Mouse (Mus musculus) heart, adult 2 months (tissue): ENCODE measurements around the gene Sp7. TPM values are rescaled to one million over a fixed set of nuclear protein-coding genes. Genes with fewer than 3 reads are reported as not detected.

ENCODE experiments used
- DNase-seq, 2 experiments: peaks; one replicate each; pipeline ENCODE4 v3.0.0; 2021
- H3K27ac ChIP-seq: fragments of 200-600 bp; 2 replicates; pipeline ENCODE4 v1.8.1; 2022
- H3K27me3 ChIP-seq: fragments of 200-500 bp; 2 replicates; pipeline ENCODE4 v1.6.1; 2012; ENCODE audit warnings: mild to moderate bottlenecking, low read length, inconsistent platforms, mixed read lengths; ENCODE audit not compliant: control insufficient read depth, insufficient read depth
- H3K36me3 ChIP-seq: fragments of 200-500 bp; 2 replicates; pipeline ENCODE4 v1.6.1; 2012; ENCODE audit warnings: low read length, inconsistent platforms; ENCODE audit not compliant: control insufficient read depth, insufficient read depth
- H3K4me1 ChIP-seq: fragments of 200-500 bp; 2 replicates; pipeline ENCODE4 v1.6.1; 2011; ENCODE audit warnings: low read length; ENCODE audit not compliant: control insufficient read depth, insufficient read depth
- H3K4me3 ChIP-seq: fragments of 200-600 bp; 2 replicates; pipeline ENCODE4 v1.8.1; 2022
- H3K79me2 ChIP-seq: fragments of 200-500 bp; replicated peaks from 2 replicates; pipeline ENCODE4 v1.6.1; 2012; ENCODE audit warnings: mild to moderate bottlenecking, inconsistent platforms, low read length, moderate library complexity, mixed read lengths; ENCODE audit not compliant: control insufficient read depth, insufficient read depth
- H3K9ac ChIP-seq: fragments of 200-500 bp; 2 replicates; pipeline ENCODE4 v1.6.1; 2012; ENCODE audit warnings: low read depth, mild to moderate bottlenecking, control low read depth, inconsistent platforms, low read length, mixed read lengths
- CTCF ChIP-seq: fragments of 200-600 bp; IDR thresholded peaks from 2 replicates; pipeline ENCODE4 v1.8.1; 2022; ENCODE audit warnings: antibody characterized with exemption, mild to moderate bottlenecking, moderate library complexity
- EP300 ChIP-seq: fragments of 200-500 bp; IDR thresholded peaks from 2 replicates; pipeline ENCODE4 v1.6.1; 2011; ENCODE audit warnings: low read depth, low read length, control low read depth; ENCODE audit not compliant: insufficient read depth
- POLR2A ChIP-seq: fragments of 200-500 bp; IDR thresholded peaks from 2 replicates; pipeline ENCODE4 v1.6.1; 2011; ENCODE audit warnings: mild to moderate bottlenecking, low read depth, low read length, control low read depth; ENCODE audit not compliant: insufficient read depth
- WGBS: fragments of 180-500 bp; shearing (Covaris S2); methylation state at CpG from one replicate; pipeline ENCODE4 v1.1.7; 2018; 5-methylcytosine and 5-hydroxymethylcytosine counted together
- intact Hi-C: fragments of 180-260 bp; cut with DNase I; formaldehyde crosslinking; loops from one replicate; pipeline ENCODE4 v1.15.1; 2025
- polyA plus RNA-seq: library from polyadenylated mRNA; depleted of rRNA; stranded (reverse); fragments of >200 nt; gene quantifications from 2 replicates; pipeline ENCODE4 v1.2.3, GENCODE M21; 2012
- total RNA-seq, 2 experiments: library from RNA; stranded (reverse); gene quantifications; 2 replicates each; pipeline ENCODE4 v1.2.3; 2021

Gene Sp7
- total and polyA plus RNA-seq, 3 experiments = not detected

- Histone ChIP-seq H3K4me1 (peaks cover 6% of the 10 kb centered on the region), H3K36me3 (no peaks in the 10 kb centered on the region), H3K27me3 (peaks cover under 1% of the 10 kb centered on the region; the same call in 1 of the 2 replicates), H3K79me2 (no peaks in the 10 kb centered on the region), H3K4me3 (peak overlapping the region; percentile 66), H3K9ac (peak overlapping the region; percentile 45), H3K27ac (peak overlapping the region; percentile 88)
- TF ChIP-seq EP300 = no peak
- TF ChIP-seq POLR2A = no peak
- TF ChIP-seq CTCF = no peak
- 6% methylated on average over 11 of the region's 11 CpGs for WGBS
- no peak for DNase-seq
- intact Hi-C loops = loop anchor here (1.0 to 2.0 kb wide), 2 partner anchors 20 to 26 kb away; partner anchors contain the start of gene Myg1
These were observed 16.1 kb downstream of the Sp7 start for GRCm38 (mm10) chr15:102350942-102351291.

GRCm38 (mm10) chr15:102350138-102350941 is 16.6 kb downstream of the Sp7 start, which contains the start of gene Aaas:
Gene Aaas, minus strand, starts transcription at chr15:102350771.
- Histone ChIP-seq H3K4me3 (peak within 1 kb of the TSS; percentile 66), H3K27me3 (no peaks in the 10 kb centered on the region), H3K79me2 (no peaks in the 10 kb centered on the region), H3K27ac (peak within 1 kb of the TSS; percentile 88), H3K4me1 (peaks cover 6% of the 10 kb centered on the region), H3K36me3 (no peaks in the 10 kb centered on the region), H3K9ac (peak within 1 kb of the TSS; percentile 79)
- intact Hi-C loops = loop anchor here (2.0 kb wide), 1 partner anchor 20 kb away; the partner anchor contains the start of gene Myg1
- peak; percentile 97 for TF ChIP-seq EP300
- peak; percentile 99 for TF ChIP-seq CTCF
- peak; percentile 93 for TF ChIP-seq POLR2A
- WGBS = under 1% methylated on average over 56 of the region's 56 CpGs
- peak; percentile 94 to 96 for DNase-seq

- WGBS = 70% methylated on average over 4 of the region's 4 CpGs
- Histone ChIP-seq H3K4me1 (peaks cover 4% of the 10 kb centered on the region), H3K27me3 (no peaks in the 10 kb centered on the region), H3K9ac (no peak overlapping the region), H3K36me3 (no peaks in the 10 kb centered on the region), H3K27ac (no peak overlapping the region), H3K79me2 (no peaks in the 10 kb centered on the region), H3K4me3 (no peak overlapping the region)
- intact Hi-C loops = no loop called here
- no peak for DNase-seq
- TF ChIP-seq POLR2A (no peak), CTCF (no peak), EP300 (no peak)
These were observed 20.5 kb downstream of the Sp7 start for GRCm38 (mm10) chr15:102346444-102346843.

- intact Hi-C loops = loop anchor here (5.0 kb wide), 2 partner anchors 33 to 98 kb away; no protein-coding TSS in a partner anchor
These were observed 22.5 kb downstream of the Sp7 start for GRCm38 (mm10) chr15:102344490-102344889.

GRCm38 (mm10) chr15:102341580-102341979 is 25.4 kb downstream of the Sp7 start:
- TF ChIP-seq EP300 (no peak), POLR2A (no peak), CTCF (peak; percentile 90; the same call in 1 of the 2 replicates)
- WGBS = 3% methylated on average over 1 of the region's 1 CpGs
- Histone ChIP-seq H3K79me2 (no peaks in the 10 kb centered on the region), H3K9ac (no peak overlapping the region), H3K27ac (no peak overlapping the region), H3K27me3 (no peaks in the 10 kb centered on the region), H3K36me3 (no peaks in the 10 kb centered on the region), H3K4me3 (no peak overlapping the region), H3K4me1 (no peaks in the 10 kb centered on the region)
- DNase-seq = peak; percentile 31 to 60
- intact Hi-C loops = loop anchor here (5.0 kb wide), 2 partner anchors 36 to 101 kb away; no protein-coding TSS in a partner anchor

More at GRCm38 (mm10) chr15:102344490-102344889, 22.5 kb downstream of the Sp7 start:
- H3K9ac ChIP-seq = no peak overlapping the region
- no peaks in the 10 kb centered on the region for H3K4me1 ChIP-seq
- H3K4me3 ChIP-seq = no peak overlapping the region
- H3K36me3 ChIP-seq = no peaks in the 10 kb centered on the region
- WGBS = 97% methylated on average over 3 of the region's 3 CpGs
- H3K27me3 ChIP-seq = no peaks in the 10 kb centered on the region
- TF ChIP-seq EP300 (no peak), CTCF (no peak), POLR2A (no peak)
- no peaks in the 10 kb centered on the region for H3K79me2 ChIP-seq
- no peak for DNase-seq
- no peak overlapping the region for H3K27ac ChIP-seq

- Histone ChIP-seq H3K79me2 (no peaks in the 10 kb centered on the region), H3K4me1 (no peaks in the 10 kb centered on the region), H3K4me3 (no peak overlapping the region), H3K27me3 (no peaks in the 10 kb centered on the region), H3K9ac (no peak overlapping the region), H3K27ac (no peak overlapping the region), H3K36me3 (no peaks in the 10 kb centered on the region)
- WGBS = 70% methylated on average over 5 of the region's 5 CpGs
- intact Hi-C loops = loop anchor here (5.0 kb wide), 2 partner anchors 38 to 103 kb away; no protein-coding TSS in a partner anchor
- TF ChIP-seq CTCF (no peak), EP300 (no peak), POLR2A (no peak)
- DNase-seq = no peak
These were observed 27.4 kb downstream of the Sp7 start for GRCm38 (mm10) chr15:102339612-102340011.
